Mouse (Mus musculus) liver (tissue): Measurements from ENCODE around the gene Lrrc4b.

Experiments
- DNase-seq: peaks from one replicate; pipeline ENCODE4 v3.0.0-alpha.2; 2020; ENCODE audit warnings: mixed read lengths

Gene Lrrc4b

GRCm38 (mm10) chr7:44488545-44488944, 59.7 kb downstream of the Lrrc4b start:
- DNase-seq = no peak

GRCm38 (mm10) chr7:44490281-44490680, 61.5 kb downstream of the Lrrc4b start:
- DNase-seq = no peak

GRCm38 (mm10) chr7:44491391-44491790, 62.6 kb downstream of the Lrrc4b start:
- DNase-seq = no peak

- DNase-seq = no peak
These were observed 63.5 kb downstream of the Lrrc4b start for GRCm38 (mm10) chr7:44492166-44492826.

GRCm38 (mm10) chr7:44494681-44495080, 65.9 kb downstream of the Lrrc4b start:
- DNase-seq = no peak

- no peak for DNase-seq
These were observed 66.3 kb downstream of the Lrrc4b start for GRCm38 (mm10) chr7:44495086-44495485.

GRCm38 (mm10) chr7:44495992-44496770, 67.4 kb downstream of the Lrrc4b start, which contains the start of the genes Emc10 and Fam71e1:
TSS of gene Emc10 (minus strand) at chr7:44496529.
TSS of gene Fam71e1 (plus strand) at chr7:44496581.
- peak; percentile 98 for DNase-seq

- no peak for DNase-seq
These were observed 67.9 kb downstream of the Lrrc4b start for GRCm38 (mm10) chr7:44496771-44497109.

- no peak for DNase-seq
These were observed 68.7 kb downstream of the Lrrc4b start for GRCm38 (mm10) chr7:44497361-44498055.

- no peak for DNase-seq
These were observed 70.1 kb downstream of the Lrrc4b start for GRCm38 (mm10) chr7:44498922-44499321.

- no peak for DNase-seq
These were observed 71.2 kb downstream of the Lrrc4b start for GRCm38 (mm10) chr7:44500046-44500445.

GRCm38 (mm10) chr7:44501563-44502115, 72.8 kb downstream of the Lrrc4b start:
- DNase-seq = peak; percentile 80

GRCm38 (mm10) chr7:44507491-44507890, 78.7 kb downstream of the Lrrc4b start:
- DNase-seq = no peak
